Mouse (Mus musculus) CH12.LX (cell line): ENCODE data around the gene Atoh7.

Source experiments
- CTCF ChIP-seq, 2 experiments: IDR thresholded peaks in 1 of 2; conservative IDR thresholded peaks in 1 of 2; 2 replicates each; pipeline ENCODE4 v1.5.1; 2011 to 2012; ENCODE audit warnings: low read depth in 2 of 2, low read length in 2 of 2, improper control_type of control experiment in 1 of 2, inconsistent platforms in 1 of 2, mild to moderate bottlenecking in 1 of 2, moderate library complexity in 1 of 2
- E2F4 ChIP-seq: IDR thresholded peaks from 2 replicates; pipeline ENCODE4 v1.6.1; 2011; ENCODE audit warnings: low read depth, low read length, improper control_type of control experiment; ENCODE audit not compliant: insufficient replicate concordance
- JUN ChIP-seq: IDR thresholded peaks from 2 replicates; pipeline ENCODE4 v1.6.1; 2011; ENCODE audit warnings: low read depth, mild to moderate bottlenecking, low read length, improper control_type of control experiment, moderate library complexity; ENCODE audit not compliant: insufficient read depth
- MEF2A ChIP-seq: IDR thresholded peaks from 2 replicates; pipeline ENCODE4 v1.6.1; 2014; ENCODE audit warnings: low read depth, mild to moderate bottlenecking, inconsistent platforms, low read length, improper control_type of control experiment, borderline replicate concordance
- POLR2AphosphoS2 ChIP-seq: IDR thresholded peaks from 2 replicates; pipeline ENCODE4 v1.6.1; 2011; ENCODE audit warnings: low read depth, low read length, improper control_type of control experiment
- RCOR1 ChIP-seq: conservative IDR thresholded peaks from 2 replicates; pipeline ENCODE4 v1.6.1; 2012; ENCODE audit warnings: low read depth, mild to moderate bottlenecking, inconsistent platforms, low read length, improper control_type of control experiment
- SIN3A ChIP-seq: IDR thresholded peaks from 2 replicates; pipeline ENCODE4 v1.6.1; 2012; ENCODE audit warnings: low read length, improper control_type of control experiment, inconsistent platforms
- USF2 ChIP-seq: conservative IDR thresholded peaks from 2 replicates; pipeline ENCODE4 v1.6.1; 2011; ENCODE audit warnings: low read depth, low read length, improper control_type of control experiment

DNA sequence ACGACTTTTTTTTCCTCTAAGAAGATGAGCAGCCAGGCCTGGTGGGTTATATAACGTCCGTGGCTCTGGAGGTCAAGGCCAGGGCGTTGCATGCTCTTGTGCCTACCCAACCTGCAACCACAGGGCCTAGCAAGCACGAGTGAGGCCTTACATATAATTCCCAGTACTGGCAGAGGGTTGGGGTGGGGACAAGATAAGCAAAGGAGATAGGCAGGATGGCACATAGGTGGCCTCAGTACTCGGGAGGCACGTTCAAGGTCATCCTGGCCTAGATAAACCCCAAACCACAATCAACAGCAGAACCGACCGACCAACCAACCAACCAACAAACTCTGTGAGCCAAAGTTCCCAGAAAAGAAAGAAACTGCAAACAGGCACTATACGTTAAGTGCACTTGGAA is 13.1 kb upstream of the Atoh7 start:
- TF ChIP-seq JUN (no peak), CTCF (conservative IDR thresholded peaks at IDR 0.05 in 1 of 2, IDR thresholded peaks at IDR 0.05 in 1 of 2; ENCODE audit: low read depth in 2 of 2, low read length in 2 of 2) (no peak), RCOR1 (no peak), MEF2A (no peak), SIN3A (no peak), USF2 (no peak), E2F4 (no peak), POLR2AphosphoS2 (no peak)
